Mouse (Mus musculus) erythroblast, embryonic 14.5 days (primary cell): ENCODE results near the gene Kdm3a.
A peak's percentile ranks its signal among the peaks of the same experiment; 100 is the strongest.

Source experiments
- GATA1 ChIP-seq: IDR thresholded peaks from 2 replicates; pipeline ENCODE4 v1.6.1; 2012; ENCODE audit warnings: low read length, inconsistent platforms, mixed read lengths
- TAL1 ChIP-seq: IDR thresholded peaks from 3 replicates; pipeline ENCODE4 v1.6.1; 2012; ENCODE audit warnings: low read length, inconsistent platforms, mixed read lengths

DNA sequence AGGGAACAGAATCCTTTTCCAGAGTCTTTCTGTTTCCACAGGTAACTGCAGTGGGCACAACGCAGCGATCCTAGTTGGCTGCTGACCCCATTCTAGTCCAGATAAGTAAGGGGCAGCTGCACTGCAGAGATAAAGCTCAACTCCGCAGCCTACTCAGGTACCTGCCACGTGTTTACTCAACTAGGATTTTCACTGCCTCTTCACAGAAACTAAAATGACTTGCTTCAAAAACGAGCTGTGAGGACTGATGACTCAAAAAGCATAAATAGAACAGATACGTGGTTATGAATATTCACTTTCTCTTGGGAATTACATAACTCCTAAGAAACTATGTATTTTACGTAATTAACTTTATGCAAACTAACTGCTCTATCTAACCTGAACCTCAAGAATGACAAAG lies 22.8 kb downstream of the Kdm3a start:
- TF ChIP-seq GATA1 (peak; percentile 76), TAL1 (peak; percentile 80)
